Mouse (Mus musculus) liver, embryonic 16.5 days (tissue): Measurements from ENCODE around the gene Cfap65. TPM values are rescaled to one million over a fixed set of nuclear protein-coding genes. Genes with fewer than 3 reads are reported as not detected.

Experiments used
- ATAC-seq: fragments of 200-750 bp; cut with Nextera tagmentation; 2 replicates; pipeline ENCODE4 v1.8.0; 2017; ENCODE audit warnings: low read depth, mild to moderate bottlenecking, moderate number of reproducible peaks, moderate library complexity
- H3K27ac ChIP-seq: fragments of 300-500 bp; sonication (generic); 2 replicates; pipeline ENCODE4 v1.5.1; 2014; ENCODE audit warnings: mild to moderate bottlenecking, low read length
- H3K27me3 ChIP-seq: fragments of 300-500 bp; sonication (generic); 2 replicates; pipeline ENCODE4 v1.6.1; 2014; ENCODE audit warnings: low read depth, low read length, mixed read lengths; ENCODE audit not compliant: control insufficient read depth, insufficient read depth
- H3K36me3 ChIP-seq: fragments of 300-500 bp; sonication (generic); 2 replicates; pipeline ENCODE4 v1.6.1; 2014; ENCODE audit warnings: mild to moderate bottlenecking; ENCODE audit not compliant: control insufficient read depth, insufficient read depth
- H3K4me1 ChIP-seq: fragments of 300-500 bp; sonication (generic); 2 replicates; pipeline ENCODE4 v1.6.1; 2014; ENCODE audit warnings: low read depth, low read length, mixed read lengths; ENCODE audit not compliant: control insufficient read depth
- H3K4me2 ChIP-seq: fragments of 300-500 bp; sonication (generic); 2 replicates; pipeline ENCODE4 v1.6.1; 2014; ENCODE audit warnings: low read depth, low read length, mixed read lengths
- H3K4me3 ChIP-seq: fragments of 300-500 bp; sonication (generic); 2 replicates; pipeline ENCODE4 v1.5.1; 2014; ENCODE audit warnings: low read depth, mild to moderate bottlenecking, low read length
- H3K9ac ChIP-seq: fragments of 300-500 bp; sonication (generic); 2 replicates; pipeline ENCODE4 v1.6.1; 2014; ENCODE audit warnings: low read depth, low read length
- H3K9me3 ChIP-seq: fragments of 300-500 bp; sonication (generic); replicated peaks from 2 replicates; pipeline ENCODE4 v1.6.1; 2016; ENCODE audit warnings: low read length; ENCODE audit not compliant: control insufficient read depth
- WGBS: fragments of 180-500 bp; shearing (Covaris S2); extraction: QIAGEN DNeasy Blood & Tissue Kit; methylation state at CpG from one replicate; pipeline ENCODE4 v1.1.7; 2014; ENCODE audit not compliant: insufficient replicate concordance; 5-methylcytosine and 5-hydroxymethylcytosine counted together
- polyA plus RNA-seq: library from polyadenylated mRNA; unstranded; fragments of >200 nt; fragmentation: Nextera tagmentation; extraction: Ambion mirVana; gene quantifications from 2 replicates; pipeline ENCODE4 v1.2.1, GENCODE M21; 2015

The Cfap65 gene
- polyA plus RNA-seq, 1 experiment from 2014 or later = not detected

- Histone ChIP-seq H3K27ac (no peak overlapping the region), H3K4me3 (no peak overlapping the region), H3K27me3 (peaks cover 35% of the 10 kb centered on the region), H3K36me3 (no peaks in the 10 kb centered on the region), H3K4me2 (no peak overlapping the region), H3K9me3 (no peaks in the 10 kb centered on the region), H3K4me1 (no peaks in the 10 kb centered on the region; the same call in 1 of the 2 replicates), H3K9ac (no peak overlapping the region)
- WGBS = 5% methylated on average over 6 of the region's 6 CpGs
- ATAC-seq = no peak
These were observed 33.2 kb downstream of the Cfap65 start for GRCm38 (mm10) chr1:74902191-74902590.

GRCm38 (mm10) chr1:74901686-74902085, 33.7 kb downstream of the Cfap65 start:
- Histone ChIP-seq H3K9ac (no peak overlapping the region), H3K4me3 (no peak overlapping the region), H3K4me2 (no peak overlapping the region), H3K36me3 (no peaks in the 10 kb centered on the region), H3K9me3 (no peaks in the 10 kb centered on the region), H3K27ac (no peak overlapping the region), H3K4me1 (no peaks in the 10 kb centered on the region; the same call in 1 of the 2 replicates), H3K27me3 (peaks cover 37% of the 10 kb centered on the region)
- 5% methylated on average over 3 of the region's 3 CpGs for WGBS
- ATAC-seq = no peak

- H3K27ac ChIP-seq = no peak overlapping the region
- H3K36me3 ChIP-seq = no peaks in the 10 kb centered on the region
- peak overlapping the region; percentile 40 for H3K4me3 ChIP-seq
- no peaks in the 10 kb centered on the region for H3K9me3 ChIP-seq
- H3K27me3 ChIP-seq = peaks cover 44% of the 10 kb centered on the region
- peak; percentile 81 for ATAC-seq
- no peaks in the 10 kb centered on the region; the same call in 1 of the 2 replicates for H3K4me1 ChIP-seq
- peak overlapping the region; percentile 47 for H3K4me2 ChIP-seq
- WGBS = 1% methylated on average over 65 of the region's 66 CpGs
- no peak overlapping the region for H3K9ac ChIP-seq
These were observed 34.8 kb downstream of the Cfap65 start for GRCm38 (mm10) chr1:74900341-74901285.

- no peak for ATAC-seq
- H3K9me3 ChIP-seq = no peaks in the 10 kb centered on the region
- no peak overlapping the region for H3K27ac ChIP-seq
- no peaks in the 10 kb centered on the region for H3K36me3 ChIP-seq
- H3K27me3 ChIP-seq = peaks cover 54% of the 10 kb centered on the region
- 8% methylated on average over 8 of the region's 10 CpGs for WGBS
- no peak overlapping the region for H3K9ac ChIP-seq
- H3K4me2 ChIP-seq = no peak overlapping the region
- H3K4me1 ChIP-seq = no peaks in the 10 kb centered on the region; the same call in 1 of the 2 replicates
- no peak overlapping the region for H3K4me3 ChIP-seq
These were observed 36.6 kb downstream of the Cfap65 start for GRCm38 (mm10) chr1:74898656-74899431.

GRCm38 (mm10) chr1:74897976-74898375, 37.4 kb downstream of the Cfap65 start:
- no peak overlapping the region for H3K4me3 ChIP-seq
- no peaks in the 10 kb centered on the region for H3K36me3 ChIP-seq
- no peaks in the 10 kb centered on the region; the same call in 1 of the 2 replicates for H3K4me1 ChIP-seq
- no peaks in the 10 kb centered on the region for H3K9me3 ChIP-seq
- H3K4me2 ChIP-seq = no peak overlapping the region
- ATAC-seq = no peak
- H3K9ac ChIP-seq = no peak overlapping the region
- 10% methylated on average over 7 of the region's 7 CpGs for WGBS
- peaks cover 61% of the 10 kb centered on the region for H3K27me3 ChIP-seq
- no peak overlapping the region for H3K27ac ChIP-seq

- 14% methylated on average over 4 of the region's 4 CpGs for WGBS
- H3K9me3 ChIP-seq = no peaks in the 10 kb centered on the region
- no peak for ATAC-seq
- peaks cover 71% of the 10 kb centered on the region for H3K27me3 ChIP-seq
- H3K36me3 ChIP-seq = no peaks in the 10 kb centered on the region
- H3K4me3 ChIP-seq = no peak overlapping the region
- no peak overlapping the region for H3K4me2 ChIP-seq
- no peak overlapping the region for H3K27ac ChIP-seq
- H3K4me1 ChIP-seq = no peaks in the 10 kb centered on the region
- H3K9ac ChIP-seq = no peak overlapping the region
These were observed 40.4 kb downstream of the Cfap65 start for GRCm38 (mm10) chr1:74894966-74895365.

GRCm38 (mm10) chr1:74893134-74893855, 42.1 kb downstream of the Cfap65 start, which contains the start of gene Cryba2:
Gene Cryba2, minus strand, starts transcription at chr1:74893143.
- no peak for ATAC-seq
- Histone ChIP-seq H3K4me1 (no peaks in the 10 kb centered on the region), H3K27ac (no peak within 1 kb of the TSS), H3K27me3 (peaks cover 66% of the 10 kb centered on the region), H3K9ac (no peak within 1 kb of the TSS), H3K36me3 (no peaks in the 10 kb centered on the region), H3K4me3 (no peak within 1 kb of the TSS), H3K9me3 (no peaks in the 10 kb centered on the region), H3K4me2 (no peak within 1 kb of the TSS)
- whole genome bisulfite sequencing = 6% methylated on average over 25 of the region's 25 CpGs

GRCm38 (mm10) chr1:74892351-74893133, 42.9 kb downstream of the Cfap65 start:
- no peak for ATAC-seq
- Histone ChIP-seq H3K4me3 (no peak overlapping the region), H3K27me3 (peaks cover 63% of the 10 kb centered on the region), H3K4me1 (no peaks in the 10 kb centered on the region), H3K4me2 (no peak overlapping the region), H3K27ac (no peak overlapping the region), H3K9me3 (no peaks in the 10 kb centered on the region), H3K36me3 (no peaks in the 10 kb centered on the region), H3K9ac (no peak overlapping the region)
- WGBS = 2% methylated on average over 39 of the region's 39 CpGs
